Mouse (Mus musculus): ENCODE results near the gene Nop9. TPM values are rescaled to one million over a fixed set of nuclear protein-coding genes. Genes with fewer than 3 reads are reported as not detected.

Nop9 gene
- total and polyA plus RNA-seq, 2 experiments from 2014 or later, result 17.3 to 30.4 TPM

DNA sequence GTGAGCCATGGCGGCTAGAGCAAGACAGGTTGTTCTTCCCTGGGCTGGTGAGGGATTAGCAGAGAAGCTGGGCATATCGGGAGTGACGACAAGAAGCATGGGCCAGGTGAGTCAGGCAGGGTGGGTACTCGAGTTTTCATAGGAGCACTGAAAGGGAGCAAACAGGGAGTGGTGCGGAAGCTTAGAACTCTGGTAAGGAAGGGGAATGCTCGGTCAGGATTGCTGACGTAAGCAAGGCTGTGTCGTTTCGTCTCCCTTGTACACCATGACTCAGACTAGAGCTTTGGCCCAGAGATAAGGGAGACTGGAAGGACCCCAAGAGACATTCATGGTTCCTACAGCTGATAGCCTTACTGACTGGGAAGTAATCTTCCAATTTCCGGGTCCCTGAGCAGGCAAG is 11.6 kb upstream of the Nop9 start:
- Histone ChIP-seq H3K36me3 (ENCODE audit: insufficient read depth, low read length) (peaks cover 5% of the 10 kb centered on the region; the same call in 1 of the 2 replicates), H3K9me3 (ENCODE audit: low read length) (no peaks in the 10 kb centered on the region), H3K4me3 (ENCODE audit: low read depth, low read length) (no peak overlapping the region), H3K9ac (replicated peaks; ENCODE audit: low read length, poor library complexity, severe bottlenecking) (no peak overlapping the region), H3K4me1 (ENCODE audit: insufficient read depth, low read length) (no peaks in the 10 kb centered on the region), H3K4me2 (ENCODE audit: low read depth, low read length, poor library complexity, severe bottlenecking) (no peak overlapping the region), H3K27me3 (ENCODE audit: insufficient read depth, low read length) (peaks cover 2% of the 10 kb centered on the region; the same call in 1 of the 2 replicates), H3K27ac (ENCODE audit: low read depth, low read length) (no peak overlapping the region)
- WGBS, result 84% methylated on average over 10 of the region's 10 CpGs
- TF ChIP-seq CTCF (IDR thresholded peaks at IDR 0.05), result no peak
- DNase-seq (ENCODE audit: low spot score) (no peak), ATAC-seq (ENCODE audit: low FRiP score) (no peak)

GRCm38 (mm10) chr14:55734869-55735268 is 10.6 kb upstream of the Nop9 start:
- no peak overlapping the region for H3K4me2 ChIP-seq (ENCODE audit: low read depth, low read length, poor library complexity, severe bottlenecking)
- no peak overlapping the region for H3K27ac ChIP-seq (ENCODE audit: low read depth, low read length)
- 78% methylated on average over 7 of the region's 7 CpGs for WGBS
- ATAC-seq (ENCODE audit: low FRiP score) (no peak), DNase-seq (ENCODE audit: low spot score) (no peak)
- H3K36me3 ChIP-seq (ENCODE audit: insufficient read depth, low read length), result peaks cover 14% of the 10 kb centered on the region; the same call in 1 of the 2 replicates
- H3K27me3 ChIP-seq (ENCODE audit: insufficient read depth, low read length), result peaks cover 2% of the 10 kb centered on the region; the same call in 1 of the 2 replicates
- H3K4me3 ChIP-seq (ENCODE audit: low read depth, low read length), result no peak overlapping the region
- no peak overlapping the region for H3K9ac ChIP-seq (replicated peaks; ENCODE audit: low read length, poor library complexity, severe bottlenecking)
- H3K9me3 ChIP-seq (ENCODE audit: low read length), result no peaks in the 10 kb centered on the region
- no peak for TF ChIP-seq CTCF (IDR thresholded peaks at IDR 0.05)
- no peaks in the 10 kb centered on the region for H3K4me1 ChIP-seq (ENCODE audit: insufficient read depth, low read length)

DNA sequence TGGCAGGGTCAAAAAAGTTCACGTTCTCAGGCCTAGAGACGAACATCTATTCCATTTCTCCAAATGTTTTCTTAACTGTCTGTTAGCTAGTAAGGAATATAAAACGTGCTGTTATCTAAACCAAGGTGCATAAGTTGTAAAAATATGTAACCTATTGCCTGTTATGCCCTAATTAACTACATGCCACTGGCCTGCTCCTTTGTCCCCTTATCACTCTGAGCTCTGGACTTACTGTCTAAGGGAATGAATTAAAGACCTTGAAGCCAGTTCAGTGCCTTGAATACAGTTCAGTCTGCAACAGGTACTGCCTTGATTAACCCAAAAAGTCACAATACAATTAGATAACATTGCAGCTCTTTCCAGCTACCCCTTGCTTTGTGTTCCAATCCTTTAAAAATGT is 10.2 kb upstream of the Nop9 start:
- 75% methylated on average over 3 of the region's 3 CpGs for WGBS
- no peaks in the 10 kb centered on the region for H3K4me1 ChIP-seq (ENCODE audit: insufficient read depth, low read length)
- no peak for ATAC-seq (ENCODE audit: low FRiP score)

DNA sequence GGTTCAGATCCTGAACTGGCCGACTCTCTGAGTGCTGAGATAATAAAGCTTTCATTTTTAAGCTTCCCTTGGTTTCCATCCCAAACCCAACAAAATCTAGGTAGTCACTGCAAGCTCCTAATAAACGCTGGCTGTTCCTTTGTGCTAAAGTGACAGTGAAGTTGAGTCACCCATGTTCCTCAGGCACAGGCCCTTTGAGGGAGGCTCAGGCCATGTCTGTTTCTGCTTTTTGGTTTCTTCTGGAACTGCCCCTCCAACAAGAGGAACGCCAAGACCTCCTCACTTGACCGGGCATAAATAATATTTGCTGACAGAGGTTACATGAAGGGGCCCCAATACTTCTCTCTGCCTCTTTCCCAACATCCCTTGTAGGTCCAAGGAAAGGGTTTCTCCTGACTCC is 9.7 kb upstream of the Nop9 start:
- WGBS, result 82% methylated on average over 4 of the region's 4 CpGs
- Histone ChIP-seq H3K4me3 (ENCODE audit: low read depth, low read length) (no peak overlapping the region), H3K4me1 (ENCODE audit: insufficient read depth, low read length) (no peaks in the 10 kb centered on the region), H3K9me3 (ENCODE audit: low read length) (no peaks in the 10 kb centered on the region), H3K27me3 (ENCODE audit: insufficient read depth, low read length) (peaks cover 2% of the 10 kb centered on the region; the same call in 1 of the 2 replicates), H3K27ac (ENCODE audit: low read depth, low read length) (no peak overlapping the region), H3K9ac (replicated peaks; ENCODE audit: low read length, poor library complexity, severe bottlenecking) (no peak overlapping the region), H3K4me2 (ENCODE audit: low read depth, low read length, poor library complexity, severe bottlenecking) (no peak overlapping the region), H3K36me3 (ENCODE audit: insufficient read depth, low read length) (peaks cover 14% of the 10 kb centered on the region; the same call in 1 of the 2 replicates)
- no peak for ATAC-seq (ENCODE audit: low FRiP score)
- no peak for TF ChIP-seq CTCF (IDR thresholded peaks at IDR 0.05)
- no peak for DNase-seq (ENCODE audit: low spot score)

More for the DNA sequence above, 10.2 kb upstream of the Nop9 start:
- Histone ChIP-seq H3K9ac (replicated peaks; ENCODE audit: low read length, poor library complexity, severe bottlenecking) (no peak overlapping the region), H3K9me3 (ENCODE audit: low read length) (no peaks in the 10 kb centered on the region), H3K27ac (ENCODE audit: low read depth, low read length) (no peak overlapping the region), H3K27me3 (ENCODE audit: insufficient read depth, low read length) (peaks cover 2% of the 10 kb centered on the region; the same call in 1 of the 2 replicates), H3K4me3 (ENCODE audit: low read depth, low read length) (no peak overlapping the region), H3K4me2 (ENCODE audit: low read depth, low read length, poor library complexity, severe bottlenecking) (no peak overlapping the region), H3K36me3 (ENCODE audit: insufficient read depth, low read length) (peaks cover 14% of the 10 kb centered on the region; the same call in 1 of the 2 replicates)
- no peak for DNase-seq (ENCODE audit: low spot score)
- no peak for TF ChIP-seq CTCF (IDR thresholded peaks at IDR 0.05)

DNA sequence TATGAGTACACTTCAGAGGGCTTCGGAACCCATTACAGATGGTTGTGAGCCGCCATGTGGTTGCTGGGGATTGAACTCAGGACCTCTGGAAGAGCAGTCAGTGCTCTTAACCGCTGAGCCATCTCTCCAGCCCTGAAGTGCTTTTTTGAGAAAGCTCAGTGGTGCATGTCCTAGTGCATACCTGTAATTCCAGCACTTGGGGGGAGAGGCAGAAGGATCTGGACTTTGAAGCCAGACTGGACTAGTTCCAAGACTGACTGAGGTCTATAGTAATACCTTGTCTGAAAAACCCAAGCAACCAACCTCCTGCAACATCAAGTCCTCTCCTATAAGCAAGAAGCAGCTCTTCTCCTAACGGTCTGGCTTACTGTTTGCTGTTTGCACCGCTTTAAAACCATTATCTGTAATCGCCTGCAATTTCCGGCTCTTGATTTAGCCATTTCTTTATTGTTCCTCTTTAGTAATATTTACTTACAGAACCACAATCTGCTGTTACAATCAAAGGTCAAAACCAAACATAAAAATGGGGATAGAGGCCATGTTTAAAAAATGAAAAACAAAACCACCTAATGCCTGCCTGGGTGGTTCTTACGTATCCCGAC is 8.3 kb upstream of the Nop9 start:
- H3K36me3 ChIP-seq (ENCODE audit: insufficient read depth, low read length), result peaks cover 18% of the 10 kb centered on the region; the same call in 1 of the 2 replicates
- no peaks in the 10 kb centered on the region for H3K4me1 ChIP-seq (ENCODE audit: insufficient read depth, low read length)
- H3K9ac ChIP-seq (replicated peaks; ENCODE audit: low read length, poor library complexity, severe bottlenecking), result no peak overlapping the region
- H3K27ac ChIP-seq (ENCODE audit: low read depth, low read length), result no peak overlapping the region
- no peak for TF ChIP-seq CTCF (IDR thresholded peaks at IDR 0.05)
- H3K27me3 ChIP-seq (ENCODE audit: insufficient read depth, low read length), result peaks cover 2% of the 10 kb centered on the region; the same call in 1 of the 2 replicates
- no peak overlapping the region for H3K4me2 ChIP-seq (ENCODE audit: low read depth, low read length, poor library complexity, severe bottlenecking)
- no peak overlapping the region for H3K4me3 ChIP-seq (ENCODE audit: low read depth, low read length)
- H3K9me3 ChIP-seq (ENCODE audit: low read length), result no peaks in the 10 kb centered on the region
- DNase-seq (ENCODE audit: low spot score), result no peak
- ATAC-seq (ENCODE audit: low FRiP score), result no peak
- 83% methylated on average over 9 of the region's 9 CpGs for WGBS

GRCm38 (mm10) chr14:55743711-55744110 is 1.8 kb upstream of the Nop9 start:
- Histone ChIP-seq H3K4me1 (ENCODE audit: insufficient read depth, low read length) (peaks cover 14% of the 10 kb centered on the region), H3K9ac (replicated peaks; ENCODE audit: low read length, poor library complexity, severe bottlenecking) (no peak overlapping the region), H3K27me3 (ENCODE audit: insufficient read depth, low read length) (no peaks in the 10 kb centered on the region), H3K9me3 (ENCODE audit: low read length) (no peaks in the 10 kb centered on the region), H3K27ac (ENCODE audit: low read depth, low read length) (no peak overlapping the region), H3K4me3 (ENCODE audit: low read depth, low read length) (0 out of 2 replicates have a peak overlapping the region, but pooled peaks have one; percentile 0), H3K4me2 (ENCODE audit: low read depth, low read length, poor library complexity, severe bottlenecking) (peak overlapping the region; percentile 10; the same call in 1 of the 2 replicates), H3K36me3 (ENCODE audit: insufficient read depth, low read length) (peaks cover 13% of the 10 kb centered on the region; the same call in 1 of the 2 replicates)
- peak; percentile 83 for DNase-seq (ENCODE audit: low spot score)
- peak; percentile 98 for TF ChIP-seq CTCF (IDR thresholded peaks at IDR 0.05)
- ATAC-seq (ENCODE audit: low FRiP score), result peak; percentile 63; the same call in 1 of the 2 replicates
- WGBS, result 18% methylated on average over 10 of the region's 10 CpGs
